Mouse (Mus musculus) liver, embryonic 14.5 days (tissue): ENCODE data around the gene Kirrel3.

Experiments
- CTCF ChIP-seq: IDR thresholded peaks from 2 replicates; pipeline ENCODE4 v1.5.1; 2016; ENCODE audit warnings: antibody characterized with exemption, low read depth, control low read depth
- EP300 ChIP-seq: IDR thresholded peaks from 2 replicates; pipeline ENCODE4 v1.6.1; 2016; ENCODE audit warnings: antibody characterized with exemption, low read depth

GRCm38 (mm10) chr9:34875238-34875637 lies 389.5 kb downstream of the Kirrel3 start:
- no peak for TF ChIP-seq CTCF
- TF ChIP-seq EP300, result no peak
